Mouse (Mus musculus): Measurements from ENCODE around the gene Phb2. TPM values are rescaled to one million over a fixed set of nuclear protein-coding genes. Genes with fewer than 3 reads are reported as not detected.

The Phb2 gene
- total RNA-seq, 1 experiment from 2014 or later = 265 TPM

DNA sequence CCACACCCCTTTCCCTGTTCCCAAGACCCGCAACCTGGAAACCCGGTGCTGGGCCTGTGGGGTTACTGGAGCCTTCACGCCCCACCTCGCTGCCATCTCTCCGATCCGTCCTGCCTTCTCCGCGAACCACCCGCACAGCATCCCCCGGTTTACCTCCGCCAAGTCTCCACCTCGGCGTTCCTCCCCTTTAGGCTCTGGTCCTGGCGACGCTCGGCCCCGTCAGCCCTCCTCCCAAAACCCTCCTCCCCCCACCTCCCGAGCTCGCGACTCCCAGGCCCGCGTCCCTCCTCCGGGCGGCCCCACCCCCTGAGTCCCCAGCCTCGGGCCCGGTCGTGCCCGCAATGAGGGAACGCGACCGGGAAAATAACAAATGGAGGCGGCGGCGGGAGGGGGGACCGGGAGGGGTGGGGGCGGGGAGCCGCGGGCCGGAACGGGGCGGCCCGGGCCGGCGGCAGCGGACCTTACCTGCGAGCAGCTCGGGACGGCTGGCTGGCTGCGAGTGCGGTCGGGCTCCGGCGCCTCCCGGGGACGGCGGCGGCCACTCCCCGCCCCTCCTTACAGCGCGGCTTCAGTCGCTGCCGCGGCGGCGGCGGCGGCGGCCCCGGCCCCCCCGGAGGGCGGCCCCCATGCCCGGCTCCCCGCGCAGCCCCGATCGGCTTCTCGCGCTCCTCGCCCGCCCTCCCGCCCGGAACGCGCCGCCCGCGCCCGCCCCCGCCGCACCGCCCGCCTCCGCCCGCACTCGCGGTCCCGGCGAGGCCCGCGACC lies 43.9 kb downstream of the Phb2 start, which contains the start of the genes Gm45234 and Atn1:
TSS of gene Gm45234 (minus strand) at position 191 of the 765 bp plus-strand sequence.
TSS of gene Atn1 (minus strand) at position 694 of the 765 bp plus-strand sequence.
- ATAC-seq (replicated peaks in 1 of 2; ENCODE audit: insufficient read depth in 1 of 2, low FRiP score in 2 of 2, low TSS enrichment in 1 of 2, low read depth in 1 of 2, poor library complexity in 2 of 2, severe bottlenecking in 2 of 2) = peak; percentile 43

DNA sequence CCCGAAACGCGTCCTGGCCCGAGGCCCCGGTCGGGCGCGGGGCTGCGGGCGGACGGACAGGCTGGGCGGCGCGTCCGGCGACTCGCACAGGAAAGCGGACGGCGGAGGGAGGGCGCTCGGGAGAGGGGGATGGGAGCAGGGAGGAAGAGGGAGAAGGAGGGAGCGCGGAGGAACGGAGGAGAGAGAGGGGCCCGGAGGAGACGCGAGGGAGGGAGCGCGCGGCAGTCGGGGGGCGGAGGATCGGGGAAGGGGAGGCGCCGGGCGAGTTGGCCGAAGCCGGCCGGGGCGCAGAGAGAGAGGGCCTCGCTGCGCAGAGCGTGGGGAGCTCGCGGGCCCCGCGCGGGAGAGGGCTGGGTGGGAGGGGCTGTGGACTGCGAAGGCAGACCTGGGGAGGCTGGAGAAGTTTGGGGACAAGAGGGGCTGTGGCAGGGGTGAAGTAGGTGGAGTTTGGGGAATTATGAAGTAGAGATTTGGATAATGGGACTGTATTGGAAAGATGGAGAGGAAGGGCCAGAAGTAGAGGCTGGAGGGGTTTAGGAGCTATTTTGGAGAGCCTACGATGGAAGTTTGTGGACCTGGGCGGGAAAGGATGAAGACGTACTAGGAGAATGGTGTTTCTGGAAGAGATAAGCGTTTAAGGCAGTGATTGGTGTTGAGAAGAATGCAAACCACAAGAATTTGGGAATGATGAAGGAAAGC lies 44.7 kb downstream of the Phb2 start:
- ATAC-seq (replicated peaks in 1 of 2; ENCODE audit: insufficient read depth in 1 of 2, low FRiP score in 2 of 2, low TSS enrichment in 1 of 2, low read depth in 1 of 2, poor library complexity in 2 of 2, severe bottlenecking in 2 of 2) = peak in 1 of 2 experiments; percentile 31; a peak in 3 of 4 replicates

DNA sequence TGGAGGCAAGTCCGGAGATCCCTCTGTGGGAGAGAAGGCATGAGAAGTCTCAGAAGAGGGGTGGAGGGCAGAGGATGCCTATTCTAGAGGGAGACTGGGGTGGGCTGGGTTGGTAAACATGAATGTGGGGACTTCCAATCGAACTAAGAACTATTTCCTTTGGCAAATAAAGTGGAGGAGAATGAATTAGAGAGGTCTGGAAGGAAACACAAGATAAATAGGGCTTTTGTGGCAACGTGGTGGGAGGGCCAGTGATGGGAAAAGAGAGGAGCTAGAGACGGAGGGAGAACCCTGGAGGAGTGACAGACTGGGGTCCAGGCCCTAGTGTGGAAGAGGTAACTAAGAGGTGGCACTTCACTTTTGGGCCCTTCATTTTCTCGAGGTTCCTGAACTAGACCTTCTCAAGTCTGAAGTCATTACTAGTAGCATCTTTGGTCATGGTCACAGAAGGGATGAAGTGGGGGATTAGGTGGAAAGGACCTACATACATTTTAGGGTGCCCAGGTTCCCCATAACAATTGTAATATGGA lies 45.3 kb downstream of the Phb2 start:
- no peak for ATAC-seq (replicated peaks in 1 of 2; ENCODE audit: insufficient read depth in 1 of 2, low FRiP score in 2 of 2, low TSS enrichment in 1 of 2, low read depth in 1 of 2, poor library complexity in 2 of 2, severe bottlenecking in 2 of 2)

DNA sequence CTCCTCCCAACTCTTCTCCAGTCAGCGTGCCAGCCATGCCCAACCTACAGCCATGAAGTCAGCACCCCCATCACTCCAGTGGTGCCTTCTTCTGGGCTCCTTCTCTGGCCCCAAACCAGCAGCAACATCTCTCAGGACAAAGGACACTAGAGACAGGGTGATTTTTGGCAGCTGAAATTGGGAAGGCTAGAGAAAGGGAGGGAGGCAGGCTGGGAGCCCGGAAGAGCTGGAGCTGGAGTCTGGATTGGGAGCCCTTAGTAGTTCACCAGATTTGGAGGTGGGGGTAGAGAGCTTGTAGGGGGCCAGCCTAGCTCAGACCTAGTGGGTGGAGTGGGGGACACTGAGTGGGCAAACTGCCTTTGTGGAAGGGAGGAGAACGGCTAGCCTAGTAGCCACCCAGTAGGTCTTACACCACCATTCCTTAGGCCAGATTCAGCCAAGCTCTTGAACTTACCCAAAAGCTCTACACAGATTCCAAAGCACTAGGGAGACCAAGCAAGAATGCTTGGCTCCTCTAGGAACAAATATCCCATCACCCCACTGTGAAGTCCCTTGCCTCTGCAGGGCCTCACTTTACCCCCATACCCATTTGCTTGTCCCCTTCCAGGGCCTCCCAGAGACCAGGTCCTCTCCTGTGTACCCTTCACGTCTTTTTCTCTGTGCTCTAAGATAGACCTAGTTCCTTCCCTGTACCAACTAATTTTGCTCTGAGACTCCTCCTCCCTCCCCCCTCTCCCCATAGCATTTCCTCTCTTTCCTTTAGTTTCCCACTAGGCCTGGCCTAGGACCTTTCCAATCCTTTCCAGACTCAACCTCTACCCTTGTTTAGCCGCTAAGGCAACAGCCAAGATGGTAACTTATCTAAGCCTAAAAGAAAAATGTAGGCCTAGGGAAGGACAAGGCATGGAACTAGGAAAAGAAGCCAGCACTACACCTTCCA lies 46.0 kb downstream of the Phb2 start:
- no peak for ATAC-seq (replicated peaks in 1 of 2; ENCODE audit: insufficient read depth in 1 of 2, low FRiP score in 2 of 2, low TSS enrichment in 1 of 2, low read depth in 1 of 2, poor library complexity in 2 of 2, severe bottlenecking in 2 of 2)

DNA sequence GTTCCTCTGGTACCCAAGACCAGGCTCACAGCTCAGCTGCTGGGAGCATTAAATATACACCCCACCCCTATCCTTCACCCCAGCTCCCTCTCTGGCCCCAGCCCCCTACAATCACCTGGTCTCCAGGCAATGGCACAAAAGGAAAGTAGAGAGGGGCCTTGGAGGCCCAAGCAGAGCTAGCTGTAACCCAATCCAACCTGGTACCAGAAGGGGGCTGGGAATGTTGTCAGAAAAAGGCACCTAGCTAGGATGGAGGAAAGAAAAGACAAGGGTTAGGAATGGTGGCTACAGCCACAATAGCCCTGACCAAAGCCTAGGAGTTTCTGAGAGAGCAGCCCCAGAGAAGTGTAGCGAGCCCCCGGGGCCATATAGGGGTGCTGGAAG lies 46.7 kb downstream of the Phb2 start:
- ATAC-seq (replicated peaks in 1 of 2; ENCODE audit: insufficient read depth in 1 of 2, low FRiP score in 2 of 2, low TSS enrichment in 1 of 2, low read depth in 1 of 2, poor library complexity in 2 of 2, severe bottlenecking in 2 of 2) = no peak

DNA sequence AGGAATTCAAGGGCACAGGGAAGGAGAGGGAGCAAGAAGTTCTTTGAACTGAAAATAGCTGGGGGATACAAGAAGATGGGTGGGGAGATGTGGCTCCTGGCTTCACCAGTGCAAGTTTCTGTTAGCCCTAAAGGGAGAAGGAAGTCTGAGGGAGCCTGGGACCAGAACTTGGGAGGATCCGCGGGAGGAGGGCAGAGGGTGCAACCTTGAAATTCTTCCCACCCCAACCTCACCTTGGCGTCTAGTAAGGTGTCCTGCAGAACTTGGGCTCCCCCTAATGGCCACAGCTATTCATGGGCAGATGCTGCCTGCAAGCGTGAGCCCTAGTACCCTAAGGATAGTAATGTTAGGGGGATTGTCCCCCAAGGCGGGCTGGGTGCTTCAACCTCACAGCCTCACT lies 47.1 kb downstream of the Phb2 start:
- peak; percentile 81 to 82 for ATAC-seq (replicated peaks in 1 of 2; ENCODE audit: insufficient read depth in 1 of 2, low FRiP score in 2 of 2, low TSS enrichment in 1 of 2, low read depth in 1 of 2, poor library complexity in 2 of 2, severe bottlenecking in 2 of 2)

DNA sequence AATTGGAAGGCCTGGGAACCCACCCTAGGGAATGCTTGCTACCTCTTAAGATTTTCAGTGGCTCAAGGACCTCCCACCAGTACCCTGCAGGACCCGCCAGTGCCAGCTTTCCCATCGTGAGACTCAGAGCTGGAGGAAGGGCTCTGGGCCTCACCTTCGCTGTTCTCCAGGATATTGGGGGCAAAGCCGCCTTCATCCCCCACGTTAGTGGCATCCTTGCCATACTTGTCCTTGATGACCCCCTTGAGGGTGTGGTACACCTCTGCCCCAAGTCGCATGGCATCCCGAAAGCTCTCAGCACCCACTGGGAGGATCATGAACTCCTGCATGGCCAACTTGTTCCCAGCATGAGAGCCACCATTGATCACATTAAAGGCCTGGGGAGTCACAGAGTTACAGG lies 53.8 kb downstream of the Phb2 start:
- ATAC-seq (replicated peaks in 1 of 2; ENCODE audit: insufficient read depth in 1 of 2, low FRiP score in 2 of 2, low TSS enrichment in 1 of 2, low read depth in 1 of 2, poor library complexity in 2 of 2, severe bottlenecking in 2 of 2) = no peak

Other genes starting within 250 kb of the Phb2 start
- gene Clstn3, start 247.5 kb upstream of the Phb2 start, total RNA-seq (2017) = 13.4 and 23.8 TPM in 2 replicates
- gene C1rl, start 219.2 kb upstream of the Phb2 start, total RNA-seq (2017) = 6.6 and 8.1 TPM in 2 replicates
- gene C1ra, start 199.9 kb upstream of the Phb2 start, total RNA-seq (2017) = 11.0 and 13.7 TPM in 2 replicates
- gene C1s1, start 170.0 kb upstream of the Phb2 start, total RNA-seq (2017) = not detected in 2 replicates
- gene C1rb, start 142.0 kb upstream of the Phb2 start, total RNA-seq (2017) = not detected in 2 replicates
- gene C1s2, start 76.3 kb upstream of the Phb2 start, total RNA-seq (2017) = not detected in 2 replicates
- gene Lpcat3, start 49.3 kb upstream of the Phb2 start, total RNA-seq (2017) = 28.5 and 29.6 TPM in 2 replicates
- 160 and 203 TPM in 2 replicates for gene Emg1, start 158 bp upstream of the Phb2 start, total RNA-seq (2017)
- 476 and 523 TPM in 2 replicates for gene Ptpn6, start 26.4 kb downstream of the Phb2 start, total RNA-seq (2017)
- gene Grcc10, start 29.0 kb downstream of the Phb2 start, total RNA-seq (2017) = 189 and 215 TPM in 2 replicates
- gene Gm45234, start 43.7 kb downstream of the Phb2 start, total RNA-seq (2017) = not detected in 2 replicates
- gene Atn1, start 44.2 kb downstream of the Phb2 start, total RNA-seq (2017) = 5.9 and 6.0 TPM in 2 replicates
- 2.6 and 5.6 TPM in 2 replicates for gene Eno2, start 57.3 kb downstream of the Phb2 start, total RNA-seq (2017)
- 1.1 and 3.3 TPM in 2 replicates for gene Lrrc23, start 67.4 kb downstream of the Phb2 start, total RNA-seq (2017)
- 5.3 and 11.0 TPM in 2 replicates for gene Spsb2, start 96.3 kb downstream of the Phb2 start, total RNA-seq (2017)
- 193 and 201 TPM in 2 replicates for gene Tpi1, start 102.0 kb downstream of the Phb2 start, total RNA-seq (2017)
- 55.3 and 78.1 TPM in 2 replicates for gene Usp5, start 117.1 kb downstream of the Phb2 start, total RNA-seq (2017)
- gene Cdca3, start 117.2 kb downstream of the Phb2 start, total RNA-seq (2017) = 62.0 and 98.2 TPM in 2 replicates
- gene Gnb3, start 127.9 kb downstream of the Phb2 start, total RNA-seq (2017) = not detected in 2 replicates
- 14.5 and 24.3 TPM in 2 replicates for gene P3h3, start 145.4 kb downstream of the Phb2 start, total RNA-seq (2017)
- gene Gpr162, start 151.6 kb downstream of the Phb2 start, total RNA-seq (2017) = 0.15 TPM in 1 of 2 replicates, not detected in the other
- 5.8 and 10.0 TPM in 2 replicates for gene Cd4, start 175.9 kb downstream of the Phb2 start, total RNA-seq (2017)
- 3.8 and 9.1 TPM in 2 replicates for gene Lag3, start 199.4 kb downstream of the Phb2 start, total RNA-seq (2017)
- 121 and 123 TPM in 2 replicates for gene Ptms, start 207.8 kb downstream of the Phb2 start, total RNA-seq (2017)
- 54.2 and 67.4 TPM in 2 replicates for gene Mlf2, start 219.1 kb downstream of the Phb2 start, total RNA-seq (2017)

Data from hematopoietic stem cell, adult 5-6 weeks (primary cell).